Mouse (Mus musculus) ES-Bruce4 (cell line): Measurements from ENCODE around the gene Sugt1.

ENCODE experiments used
- CTCF ChIP-seq: IDR thresholded peaks from one replicate; pipeline ENCODE4 v1.8.1; 2011; ENCODE audit warnings: low read depth, low read length
- EP300 ChIP-seq: IDR thresholded peaks from 2 replicates; pipeline ENCODE4 v1.6.1; 2011; ENCODE audit warnings: low read depth, low read length; ENCODE audit not compliant: insufficient read depth

- no peak for TF ChIP-seq CTCF
- no peak for TF ChIP-seq EP300
Measured at GRCm38 (mm10) chr14:79673083-79674013, 85.9 kb downstream of the Sugt1 start.
